Mouse (Mus musculus): ENCODE data around the gene Thap12. TPM values are rescaled to one million over a fixed set of nuclear protein-coding genes. Genes with fewer than 3 reads are reported as not detected.

The Thap12 gene
- total RNA-seq (2023): 10 to 100 TPM; 11.3 to 17.1 TPM

GRCm38 (mm10) chr7:98702283-98703240 is at the start of gene Thap12:
TSS of gene Thap12 (plus strand) at chr7:98703103.

GRCm38 (mm10) chr7:98656531-98657221 is 46.2 kb upstream of the Thap12 start, which contains the start of gene Emsy:
TSS of gene Emsy (minus strand) at chr7:98656783.

Other genes with a start within 250 kb of the Thap12 start
- gene Lrrc32, start 213.8 kb upstream of the Thap12 start, total RNA-seq (2023): under 1 TPM; 0.22 to 0.29 TPM
- gene Emsy, start 46.3 kb upstream of the Thap12 start, total RNA-seq (2023): 10 to 100 TPM; 44.3 to 46.8 TPM
- gene Wnt11, start 132.0 kb downstream of the Thap12 start, total RNA-seq (2023): under 1 TPM in 1 of 2 experiments, not detected in 1; 0.24 TPM